Mouse (Mus musculus): ENCODE data around the gene Tmem88b. TPM values are rescaled to one million over a fixed set of nuclear protein-coding genes. Genes with fewer than 3 reads are reported as not detected.

Gene Tmem88b
- polyA plus RNA-seq, 1 experiment from 2014 or later, result 0.26 TPM

GRCm38 (mm10) chr4:155785246-155785645 lies 428 bp downstream of the Tmem88b start:
- no peaks in the 10 kb centered on the region for H3K36me3 ChIP-seq
- 78% methylated on average over 10 of the region's 10 CpGs for WGBS
- H3K27ac ChIP-seq, result no peak overlapping the region
- no peaks in the 10 kb centered on the region for H3K27me3 ChIP-seq
- H3K9ac ChIP-seq, result no peak overlapping the region
- no peak overlapping the region for H3K4me3 ChIP-seq
- H3K4me1 ChIP-seq, result peaks cover 11% of the 10 kb centered on the region
- H3K4me2 ChIP-seq, result no peak overlapping the region
- H3K9me3 ChIP-seq, result no peaks in the 10 kb centered on the region
- ATAC-seq (ENCODE audit: borderline replicate concordance, extremely low read depth, low FRiP score, low TSS enrichment), result no peak

- peak overlapping the region; percentile 51 for H3K27ac ChIP-seq
- H3K9me3 ChIP-seq, result no peaks in the 10 kb centered on the region
- H3K4me1 ChIP-seq, result peaks cover 11% of the 10 kb centered on the region
- peak; percentile 87 for ATAC-seq (ENCODE audit: borderline replicate concordance, extremely low read depth, low FRiP score, low TSS enrichment)
- peak overlapping the region; percentile 89 for H3K4me2 ChIP-seq
- H3K9ac ChIP-seq, result peak overlapping the region; percentile 66
- H3K36me3 ChIP-seq, result no peaks in the 10 kb centered on the region
- H3K4me3 ChIP-seq, result peak overlapping the region; percentile 60
- WGBS, result under 1% methylated on average over 52 of the region's 52 CpGs
- no peaks in the 10 kb centered on the region for H3K27me3 ChIP-seq
These were observed 1.5 kb downstream of the Tmem88b start for GRCm38 (mm10) chr4:155784081-155784701.

GRCm38 (mm10) chr4:155783486-155784080 lies 2.1 kb downstream of the Tmem88b start:
- peak overlapping the region; percentile 89 for H3K4me2 ChIP-seq
- WGBS, result 33% methylated on average over 16 of the region's 16 CpGs
- no peaks in the 10 kb centered on the region for H3K9me3 ChIP-seq
- no peak overlapping the region; the same call in 1 of the 2 replicates for H3K9ac ChIP-seq
- peak overlapping the region; percentile 60 for H3K4me3 ChIP-seq
- H3K27me3 ChIP-seq, result no peaks in the 10 kb centered on the region
- H3K4me1 ChIP-seq, result peaks cover 11% of the 10 kb centered on the region
- no peak for ATAC-seq (ENCODE audit: borderline replicate concordance, extremely low read depth, low FRiP score, low TSS enrichment)
- peak overlapping the region; percentile 51; the same call in 1 of the 2 replicates for H3K27ac ChIP-seq
- no peaks in the 10 kb centered on the region for H3K36me3 ChIP-seq

GRCm38 (mm10) chr4:155780895-155781294 lies 4.8 kb downstream of the Tmem88b start:
- Histone ChIP-seq H3K36me3 (no peaks in the 10 kb centered on the region), H3K9ac (no peak overlapping the region), H3K4me1 (peaks cover 28% of the 10 kb centered on the region), H3K27ac (peak overlapping the region; percentile 16; the same call in 1 of the 2 replicates), H3K4me2 (no peak overlapping the region), H3K27me3 (no peaks in the 10 kb centered on the region), H3K4me3 (no peak overlapping the region), H3K9me3 (no peaks in the 10 kb centered on the region)
- 15% methylated on average over 6 of the region's 6 CpGs for WGBS
- no peak for ATAC-seq (ENCODE audit: borderline replicate concordance, extremely low read depth, low FRiP score, low TSS enrichment)

- Histone ChIP-seq H3K4me1 (peaks cover 40% of the 10 kb centered on the region), H3K4me2 (no peak overlapping the region), H3K9ac (no peak overlapping the region), H3K27me3 (no peaks in the 10 kb centered on the region), H3K9me3 (no peaks in the 10 kb centered on the region), H3K27ac (no peak overlapping the region), H3K4me3 (no peak overlapping the region), H3K36me3 (no peaks in the 10 kb centered on the region)
- ATAC-seq (ENCODE audit: borderline replicate concordance, extremely low read depth, low FRiP score, low TSS enrichment), result no peak
- 77% methylated on average over 4 of the region's 4 CpGs for WGBS
These were observed 6.2 kb downstream of the Tmem88b start for GRCm38 (mm10) chr4:155779498-155779897.

- Histone ChIP-seq H3K36me3 (no peaks in the 10 kb centered on the region), H3K4me1 (peaks cover 48% of the 10 kb centered on the region), H3K4me2 (no peak overlapping the region), H3K27ac (0 out of 2 replicates have a peak overlapping the region, but pooled peaks have one; percentile 20), H3K9ac (no peak overlapping the region), H3K4me3 (no peak overlapping the region), H3K27me3 (peaks cover 16% of the 10 kb centered on the region), H3K9me3 (no peaks in the 10 kb centered on the region)
- 57% methylated on average over 2 of the region's 2 CpGs for WGBS
- ATAC-seq (ENCODE audit: borderline replicate concordance, extremely low read depth, low FRiP score, low TSS enrichment), result no peak
These were observed 7.9 kb downstream of the Tmem88b start for GRCm38 (mm10) chr4:155777816-155778215.

- H3K9me3 ChIP-seq, result no peaks in the 10 kb centered on the region
- H3K27ac ChIP-seq, result 0 out of 2 replicates have a peak overlapping the region, but pooled peaks have one; percentile 8
- peaks cover 24% of the 10 kb centered on the region for H3K27me3 ChIP-seq
- no peak overlapping the region for H3K4me2 ChIP-seq
- H3K4me1 ChIP-seq, result peaks cover 48% of the 10 kb centered on the region
- no peak overlapping the region for H3K4me3 ChIP-seq
- H3K9ac ChIP-seq, result no peak overlapping the region
- H3K36me3 ChIP-seq, result no peaks in the 10 kb centered on the region
- ATAC-seq (ENCODE audit: borderline replicate concordance, extremely low read depth, low FRiP score, low TSS enrichment), result no peak
- WGBS, result 55% methylated on average over 2 of the region's 2 CpGs
These were observed 8.9 kb downstream of the Tmem88b start for GRCm38 (mm10) chr4:155776704-155777335.

GRCm38 (mm10) chr4:155775855-155776254 lies 9.8 kb downstream of the Tmem88b start:
- ATAC-seq (ENCODE audit: borderline replicate concordance, extremely low read depth, low FRiP score, low TSS enrichment), result no peak
- Histone ChIP-seq H3K9me3 (no peaks in the 10 kb centered on the region), H3K27ac (peak overlapping the region; percentile 39), H3K36me3 (no peaks in the 10 kb centered on the region), H3K4me3 (no peak overlapping the region), H3K27me3 (peaks cover 33% of the 10 kb centered on the region), H3K9ac (no peak overlapping the region), H3K4me2 (no peak overlapping the region), H3K4me1 (peaks cover 44% of the 10 kb centered on the region)
- 55% methylated on average over 3 of the region's 3 CpGs for WGBS

- Histone ChIP-seq H3K36me3 (no peaks in the 10 kb centered on the region), H3K4me1 (peaks cover 48% of the 10 kb centered on the region), H3K27me3 (peaks cover 34% of the 10 kb centered on the region), H3K4me2 (peak overlapping the region; percentile 76), H3K9me3 (no peaks in the 10 kb centered on the region), H3K4me3 (peak overlapping the region; percentile 1; the same call in 1 of the 2 replicates), H3K27ac (peak overlapping the region; percentile 39), H3K9ac (no peak overlapping the region)
- 0 out of 2 replicates have a peak, but pooled peaks have one; percentile 13 for ATAC-seq (ENCODE audit: borderline replicate concordance, extremely low read depth, low FRiP score, low TSS enrichment)
- 32% methylated on average over 9 of the region's 9 CpGs for WGBS
These were observed 10.5 kb downstream of the Tmem88b start for GRCm38 (mm10) chr4:155774971-155775740.

GRCm38 (mm10) chr4:155774280-155774754 lies 11.4 kb downstream of the Tmem88b start, which contains the start of gene Vwa1:
Vwa1 (minus strand) TSS chr4:155774698.
- no peaks in the 10 kb centered on the region for H3K9me3 ChIP-seq
- H3K36me3 ChIP-seq, result no peaks in the 10 kb centered on the region
- H3K4me3 ChIP-seq, result peak within 1 kb of the TSS; percentile 37
- peak within 1 kb of the TSS; percentile 31 for H3K9ac ChIP-seq
- H3K27ac ChIP-seq, result peak within 1 kb of the TSS; percentile 39
- peaks cover 34% of the 10 kb centered on the region for H3K27me3 ChIP-seq
- H3K4me2 ChIP-seq, result peak within 1 kb of the TSS; percentile 76
- H3K4me1 ChIP-seq, result peaks cover 52% of the 10 kb centered on the region
- under 1% methylated on average over 35 of the region's 35 CpGs for WGBS
- ATAC-seq (ENCODE audit: borderline replicate concordance, extremely low read depth, low FRiP score, low TSS enrichment), result peak; percentile 71

- peaks cover 54% of the 10 kb centered on the region for H3K4me1 ChIP-seq
- H3K9me3 ChIP-seq, result no peaks in the 10 kb centered on the region
These were observed 12.2 kb downstream of the Tmem88b start for GRCm38 (mm10) chr4:155773335-155774078.

More at GRCm38 (mm10) chr4:155773335-155774078, 12.2 kb downstream of the Tmem88b start:
- Histone ChIP-seq H3K36me3 (no peaks in the 10 kb centered on the region), H3K4me3 (peak overlapping the region; percentile 37), H3K4me2 (peak overlapping the region; percentile 76), H3K9ac (no peak overlapping the region), H3K27ac (no peak overlapping the region), H3K27me3 (peaks cover 34% of the 10 kb centered on the region)
- ATAC-seq (ENCODE audit: borderline replicate concordance, extremely low read depth, low FRiP score, low TSS enrichment), result no peak
- 37% methylated on average over 5 of the region's 5 CpGs for WGBS

All from lung, embryonic 15.5 days (tissue).